Mouse (Mus musculus) CH12.LX (cell line): Measurements from ENCODE around the gene Fgfr2.

ENCODE experiments used
- CHD1 ChIP-seq: IDR thresholded peaks from 2 replicates; pipeline ENCODE4 v1.6.1; 2012; ENCODE audit warnings: low read depth, low read length, improper control_type of control experiment, inconsistent platforms
- CTCF ChIP-seq, 2 experiments: IDR thresholded peaks in 1 of 2; conservative IDR thresholded peaks in 1 of 2; 2 replicates each; pipeline ENCODE4 v1.5.1; 2011 to 2012; ENCODE audit warnings: low read depth in 2 of 2, low read length in 2 of 2, improper control_type of control experiment in 1 of 2, inconsistent platforms in 1 of 2, mild to moderate bottlenecking in 1 of 2, moderate library complexity in 1 of 2
- E2F4 ChIP-seq: IDR thresholded peaks from 2 replicates; pipeline ENCODE4 v1.6.1; 2011; ENCODE audit warnings: low read depth, low read length, improper control_type of control experiment; ENCODE audit not compliant: insufficient replicate concordance
- ELF1 ChIP-seq: IDR thresholded peaks from 2 replicates; pipeline ENCODE4 v1.6.1; 2014; ENCODE audit warnings: low read depth, mild to moderate bottlenecking, inconsistent platforms, low read length, improper control_type of control experiment
- EP300 ChIP-seq: IDR thresholded peaks from 2 replicates; pipeline ENCODE4 v1.6.1; 2011; ENCODE audit warnings: low read length, improper control_type of control experiment
- JUND ChIP-seq: conservative IDR thresholded peaks from 2 replicates; pipeline ENCODE4 v1.6.1; 2011; ENCODE audit warnings: low read depth, low read length, improper control_type of control experiment
- KAT2A ChIP-seq: IDR thresholded peaks from 2 replicates; pipeline ENCODE4 v1.6.1; 2012; ENCODE audit warnings: low read length, improper control_type of control experiment, inconsistent platforms; ENCODE audit not compliant: insufficient replicate concordance
- MAX ChIP-seq: IDR thresholded peaks from 2 replicates; pipeline ENCODE4 v1.6.1; 2011; ENCODE audit warnings: low read length, improper control_type of control experiment
- MXI1 ChIP-seq: IDR thresholded peaks from 2 replicates; pipeline ENCODE4 v1.6.1; 2011; ENCODE audit warnings: mild to moderate bottlenecking, low read depth, low read length, improper control_type of control experiment
- NRF1 ChIP-seq: IDR thresholded peaks from 2 replicates; pipeline ENCODE4 v1.6.1; 2014; ENCODE audit warnings: low read depth, mild to moderate bottlenecking, inconsistent platforms, low read length, improper control_type of control experiment, moderate library complexity
- POLR2A ChIP-seq: IDR thresholded peaks from 2 replicates; pipeline ENCODE4 v1.6.1; 2011; ENCODE audit warnings: low read depth, mild to moderate bottlenecking, improper control_type of control experiment, low read length
- SMC3 ChIP-seq: IDR thresholded peaks from 2 replicates; pipeline ENCODE4 v1.6.1; 2011; ENCODE audit warnings: low read depth, low read length, improper control_type of control experiment
- USF1 ChIP-seq: IDR thresholded peaks from 2 replicates; pipeline ENCODE4 v1.6.1; 2014; ENCODE audit warnings: low read depth, mild to moderate bottlenecking, inconsistent platforms, low read length, improper control_type of control experiment
- ZNF384 ChIP-seq: IDR thresholded peaks from 2 replicates; pipeline ENCODE4 v1.6.1; 2012; ENCODE audit warnings: low read depth, low read length, improper control_type of control experiment, inconsistent platforms

GRCm38 (mm10) chr7:133115886-133116285 lies 7.3 kb downstream of the Fgfr2 start:
- no peak for TF ChIP-seq MAX
- TF ChIP-seq POLR2A, result no peak
- TF ChIP-seq ZNF384, result no peak
- TF ChIP-seq CHD1, result no peak
- TF ChIP-seq E2F4, result no peak
- TF ChIP-seq SMC3, result no peak
- TF ChIP-seq EP300, result no peak
- TF ChIP-seq JUND, result no peak
- TF ChIP-seq ELF1, result no peak
- TF ChIP-seq CTCF (conservative IDR thresholded peaks at IDR 0.05 in 1 of 2, IDR thresholded peaks at IDR 0.05 in 1 of 2; ENCODE audit: low read depth in 2 of 2, low read length in 2 of 2), result no peak
- no peak for TF ChIP-seq MXI1
- no peak for TF ChIP-seq USF1
- TF ChIP-seq NRF1, result no peak
- no peak for TF ChIP-seq KAT2A
